Mouse (Mus musculus): ENCODE data around the gene Gins3. TPM values are rescaled to one million over a fixed set of nuclear protein-coding genes. Genes with fewer than 3 reads are reported as not detected.
"Not testable (repeated sequence)": the region's sequence is repeated elsewhere in the genome, so short reads cannot be mapped to it uniquely, and the experiment has no call there.

Gene Gins3
- polyA plus RNA-seq, 1 experiment from 2014 or later: 11.2 TPM

DNA sequence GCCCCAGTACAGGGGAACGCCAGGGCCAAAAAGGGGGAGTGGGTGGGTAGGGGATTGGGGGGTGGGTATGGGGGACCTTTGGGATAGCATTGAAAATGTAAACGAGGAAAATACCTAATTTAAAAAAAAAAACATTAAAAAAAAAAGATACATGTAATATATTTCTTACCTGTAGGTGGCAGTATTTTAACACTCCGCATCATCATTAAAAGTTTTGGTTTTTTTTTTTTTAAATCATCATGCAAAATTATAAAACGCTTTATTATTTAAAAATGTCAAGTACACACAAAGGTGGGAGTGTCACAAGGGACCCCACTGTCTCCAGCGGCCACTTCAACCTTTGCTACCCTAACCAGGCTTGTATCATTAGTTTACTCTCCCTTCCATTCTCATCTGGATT lies 26.7 kb upstream of the Gins3 start:
- H3K27ac ChIP-seq; ATAC-seq (ENCODE audit: low read depth): not testable (repeated sequence)
- 18% methylated on average over 4 of the region's 5 CpGs for WGBS (ENCODE audit: insufficient replicate concordance)

DNA sequence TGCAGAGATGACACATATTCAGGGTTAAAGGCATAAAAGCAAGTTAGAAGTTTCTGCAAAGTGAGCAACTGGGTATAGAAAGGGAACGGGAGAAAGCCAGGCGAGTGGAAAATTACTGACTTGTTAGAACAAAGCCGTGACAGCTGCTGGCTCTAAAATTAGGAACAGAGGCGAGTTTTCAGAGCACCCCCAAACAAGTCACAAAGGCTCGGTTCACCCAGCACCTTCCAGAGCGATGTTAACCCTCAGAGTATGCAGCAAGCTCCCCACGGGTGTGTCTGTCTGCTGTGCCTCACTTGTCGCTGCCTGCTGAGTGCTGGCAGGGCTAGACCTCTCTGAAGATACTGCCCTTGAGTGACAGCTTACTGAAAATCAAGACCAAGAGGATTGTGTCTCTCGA lies 26.0 kb upstream of the Gins3 start:
- 51% methylated on average over 9 of the region's 9 CpGs for WGBS (ENCODE audit: insufficient replicate concordance)
- no peak overlapping the region for H3K4me2 ChIP-seq
- H3K27ac ChIP-seq: no peak overlapping the region
- no peak overlapping the region for H3K9ac ChIP-seq
- H3K9me3 ChIP-seq (replicated peaks): no peaks in the 10 kb centered on the region
- H3K36me3 ChIP-seq: no peaks in the 10 kb centered on the region
- H3K27me3 ChIP-seq: peaks cover 9% of the 10 kb centered on the region; the same call in 1 of the 2 replicates
- peaks cover 11% of the 10 kb centered on the region for H3K4me1 ChIP-seq (replicated peaks)
- DNase-seq (no peak), ATAC-seq (ENCODE audit: low read depth) (no peak)
- H3K4me3 ChIP-seq (replicated peaks): no peak overlapping the region

More for the DNA sequence above, 26.7 kb upstream of the Gins3 start:
- H3K4me1 ChIP-seq (replicated peaks): peaks cover 11% of the 10 kb centered on the region
- not testable (repeated sequence) for DNase-seq; H3K27me3 ChIP-seq; H3K4me3 ChIP-seq (replicated peaks); H3K9ac ChIP-seq; H3K4me2 ChIP-seq; H3K9me3 ChIP-seq (replicated peaks); H3K36me3 ChIP-seq

DNA sequence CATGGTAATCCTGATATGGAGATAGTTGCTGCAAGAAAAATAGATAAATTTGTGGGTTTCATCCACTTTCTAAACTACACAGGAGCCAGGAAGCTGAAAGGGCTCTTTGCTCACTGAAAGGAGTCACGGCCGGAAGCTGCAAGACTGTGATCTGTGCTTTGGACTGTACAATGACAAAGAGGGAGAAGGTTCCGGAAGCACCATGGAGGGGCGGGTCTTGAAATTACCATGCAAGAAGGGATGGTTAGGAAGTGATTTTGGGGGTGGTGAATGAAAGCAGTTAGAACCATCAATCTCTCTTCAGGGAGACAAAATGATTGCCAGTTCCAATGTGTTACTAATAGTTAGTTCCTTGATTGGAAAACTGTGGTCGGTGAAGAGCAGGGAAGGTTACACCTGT lies 23.8 kb upstream of the Gins3 start:
- no peak for DNase-seq
- Histone ChIP-seq H3K9ac (no peak overlapping the region), H3K4me2 (no peak overlapping the region), H3K9me3 (replicated peaks) (no peaks in the 10 kb centered on the region), H3K36me3 (no peaks in the 10 kb centered on the region), H3K4me3 (replicated peaks) (no peak overlapping the region), H3K27ac (no peak overlapping the region), H3K27me3 (peaks cover 22% of the 10 kb centered on the region; the same call in 1 of the 2 replicates), H3K4me1 (replicated peaks) (peaks cover 11% of the 10 kb centered on the region)
- WGBS (ENCODE audit: insufficient replicate concordance): 69% methylated on average over 5 of the region's 5 CpGs
- ATAC-seq (ENCODE audit: low read depth): no peak

DNA sequence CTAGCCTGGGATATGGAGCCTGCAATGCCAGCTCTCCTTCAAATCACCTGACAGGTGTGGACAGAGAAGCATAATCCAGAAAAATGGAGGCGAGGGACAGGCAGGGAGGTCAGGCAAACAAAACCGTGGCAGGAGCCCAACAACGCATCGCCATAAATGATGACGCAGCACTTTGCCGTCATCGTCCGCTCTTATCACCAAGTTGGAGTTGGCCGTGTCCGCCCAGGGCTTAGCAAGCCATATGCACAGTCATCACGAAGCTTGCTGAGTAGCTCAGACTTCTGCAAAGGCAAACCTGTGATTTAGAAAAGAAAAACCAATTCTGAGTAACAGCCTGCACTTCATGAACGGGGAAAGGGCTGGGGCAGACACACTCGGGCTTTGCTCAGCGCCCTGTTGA lies 22.5 kb upstream of the Gins3 start:
- H3K4me2 ChIP-seq: peak overlapping the region; percentile 34; the same call in 1 of the 2 replicates
- peaks cover 22% of the 10 kb centered on the region; the same call in 1 of the 2 replicates for H3K27me3 ChIP-seq
- peaks cover 11% of the 10 kb centered on the region for H3K4me1 ChIP-seq (replicated peaks)
- peak; percentile 53 for DNase-seq
- no peaks in the 10 kb centered on the region for H3K36me3 ChIP-seq
- no peaks in the 10 kb centered on the region for H3K9me3 ChIP-seq (replicated peaks)
- WGBS (ENCODE audit: insufficient replicate concordance): 40% methylated on average over 14 of the region's 14 CpGs
- H3K27ac ChIP-seq: no peak overlapping the region; the same call in 1 of the 2 replicates
- H3K4me3 ChIP-seq (replicated peaks): no peak overlapping the region
- H3K9ac ChIP-seq: no peak overlapping the region
- peak; percentile 91 for ATAC-seq (ENCODE audit: low read depth)

DNA sequence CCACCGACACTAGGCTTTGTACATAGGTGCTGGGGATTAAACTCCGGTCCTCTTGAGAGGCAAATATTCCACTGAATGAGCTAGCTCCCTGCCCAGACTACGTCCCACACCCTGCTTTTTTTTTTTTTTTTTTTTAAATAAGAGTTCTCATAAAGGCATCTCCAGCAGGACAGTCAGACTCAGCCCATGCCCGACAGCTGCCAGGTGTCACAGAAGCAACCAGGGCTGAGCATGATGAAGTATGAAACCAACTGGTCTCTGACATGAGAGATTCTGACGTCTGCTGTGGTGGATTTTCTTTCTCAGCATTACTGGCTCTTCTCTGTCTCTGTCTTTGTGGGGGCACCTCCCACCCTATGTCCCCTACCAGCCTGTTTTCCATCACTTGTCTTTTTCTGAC lies 21.5 kb upstream of the Gins3 start:
- peaks cover 11% of the 10 kb centered on the region for H3K4me1 ChIP-seq (replicated peaks)
- H3K27ac ChIP-seq: no peak overlapping the region
- peaks cover 22% of the 10 kb centered on the region; the same call in 1 of the 2 replicates for H3K27me3 ChIP-seq
- DNase-seq: no peak
- WGBS (ENCODE audit: insufficient replicate concordance): 63% methylated on average over 5 of the region's 5 CpGs
- no peak overlapping the region for H3K4me3 ChIP-seq (replicated peaks)
- no peak for ATAC-seq (ENCODE audit: low read depth)
- no peak overlapping the region for H3K4me2 ChIP-seq
- H3K9me3 ChIP-seq (replicated peaks): no peaks in the 10 kb centered on the region
- no peaks in the 10 kb centered on the region for H3K36me3 ChIP-seq
- no peak overlapping the region for H3K9ac ChIP-seq

DNA sequence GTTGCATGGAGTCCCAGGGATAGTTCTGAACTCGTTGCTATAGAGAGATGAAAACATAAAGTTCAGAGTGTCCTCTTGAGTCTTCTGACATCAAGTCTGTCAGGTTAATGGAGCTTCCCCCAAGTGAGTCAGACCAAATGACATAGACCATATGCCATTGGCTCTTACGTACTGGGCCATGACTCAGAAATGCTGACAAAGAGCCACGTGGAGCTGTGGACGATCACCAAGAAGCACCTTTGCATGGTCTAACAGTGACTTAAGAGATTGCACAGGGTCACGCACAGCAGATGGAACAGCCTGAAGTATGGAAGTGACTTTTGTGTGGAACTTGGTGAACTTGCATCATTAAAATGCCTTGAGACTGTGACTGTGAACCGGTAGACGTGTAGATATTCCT lies 16.9 kb upstream of the Gins3 start:
- H3K4me3 ChIP-seq (replicated peaks): no peak overlapping the region
- H3K4me2 ChIP-seq: no peak overlapping the region
- no peak overlapping the region for H3K9ac ChIP-seq
- peaks cover 24% of the 10 kb centered on the region; the same call in 1 of the 2 replicates for H3K27me3 ChIP-seq
- ATAC-seq (ENCODE audit: low read depth) (no peak), DNase-seq (no peak)
- 73% methylated on average over 7 of the region's 7 CpGs for WGBS (ENCODE audit: insufficient replicate concordance)
- H3K27ac ChIP-seq: no peak overlapping the region
- H3K4me1 ChIP-seq (replicated peaks): 0 out of 2 replicates have a peak, but pooled peaks cover under 1% of the 10 kb centered on the region
- no peaks in the 10 kb centered on the region for H3K9me3 ChIP-seq (replicated peaks)
- no peaks in the 10 kb centered on the region for H3K36me3 ChIP-seq

DNA sequence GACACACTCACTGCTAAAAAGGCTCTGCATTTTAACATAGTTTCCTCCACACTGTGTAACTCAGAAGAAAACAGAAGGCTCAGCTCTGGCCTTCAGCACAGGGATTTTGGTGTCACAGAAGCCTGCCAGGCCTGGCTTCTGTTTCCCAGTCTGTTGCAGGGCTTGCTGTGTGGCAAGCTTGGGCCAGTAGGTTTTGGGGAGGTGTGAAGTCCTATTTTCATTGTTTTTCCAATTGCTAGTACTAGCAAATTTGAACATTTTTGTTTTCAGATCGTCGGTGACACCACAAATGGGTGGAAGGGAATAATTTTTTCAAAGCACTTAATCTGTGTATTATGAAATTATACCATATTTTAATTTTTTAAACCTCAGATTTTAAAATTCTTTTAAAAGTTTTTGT lies 13.2 kb upstream of the Gins3 start:
- DNase-seq (no peak), ATAC-seq (ENCODE audit: low read depth) (no peak)
- peaks cover 14% of the 10 kb centered on the region; the same call in 1 of the 2 replicates for H3K27me3 ChIP-seq
- H3K9ac ChIP-seq: no peak overlapping the region
- no peaks in the 10 kb centered on the region for H3K36me3 ChIP-seq
- H3K4me3 ChIP-seq (replicated peaks): no peak overlapping the region
- H3K9me3 ChIP-seq (replicated peaks): no peaks in the 10 kb centered on the region
- H3K4me2 ChIP-seq: no peak overlapping the region
- H3K4me1 ChIP-seq (replicated peaks): no peaks in the 10 kb centered on the region
- 82% methylated on average over 2 of the region's 2 CpGs for WGBS (ENCODE audit: insufficient replicate concordance)
- H3K27ac ChIP-seq: no peak overlapping the region

DNA sequence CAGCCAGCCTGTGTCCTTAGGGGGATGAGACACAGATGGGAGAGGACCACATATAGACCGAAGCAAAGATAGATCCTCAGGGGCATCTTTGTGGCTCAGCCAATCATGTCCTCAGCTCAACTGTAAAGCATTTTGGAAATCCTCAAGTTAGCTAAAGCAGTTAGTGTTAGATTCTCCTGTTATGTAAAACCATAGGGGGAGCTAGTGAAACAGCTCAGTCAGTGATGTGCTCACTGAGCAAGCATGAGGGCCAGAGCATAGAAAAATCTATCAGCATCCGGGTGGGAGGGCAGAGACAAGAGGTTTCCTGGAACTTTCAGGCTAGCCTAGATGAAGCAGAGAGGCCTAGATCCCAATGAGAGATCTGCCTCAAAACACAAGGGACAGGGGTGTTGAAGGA lies 8.4 kb upstream of the Gins3 start:
- Histone ChIP-seq H3K4me2 (no peak overlapping the region), H3K27ac (no peak overlapping the region), H3K4me1 (replicated peaks) (no peaks in the 10 kb centered on the region), H3K27me3 (peaks cover 28% of the 10 kb centered on the region; the same call in 1 of the 2 replicates), H3K9me3 (replicated peaks) (no peaks in the 10 kb centered on the region), H3K4me3 (replicated peaks) (no peak overlapping the region), H3K36me3 (no peaks in the 10 kb centered on the region), H3K9ac (no peak overlapping the region)
- ATAC-seq (ENCODE audit: low read depth) (no peak), DNase-seq (no peak)
- WGBS (ENCODE audit: insufficient replicate concordance): 57% methylated on average over 2 of the region's 2 CpGs

DNA sequence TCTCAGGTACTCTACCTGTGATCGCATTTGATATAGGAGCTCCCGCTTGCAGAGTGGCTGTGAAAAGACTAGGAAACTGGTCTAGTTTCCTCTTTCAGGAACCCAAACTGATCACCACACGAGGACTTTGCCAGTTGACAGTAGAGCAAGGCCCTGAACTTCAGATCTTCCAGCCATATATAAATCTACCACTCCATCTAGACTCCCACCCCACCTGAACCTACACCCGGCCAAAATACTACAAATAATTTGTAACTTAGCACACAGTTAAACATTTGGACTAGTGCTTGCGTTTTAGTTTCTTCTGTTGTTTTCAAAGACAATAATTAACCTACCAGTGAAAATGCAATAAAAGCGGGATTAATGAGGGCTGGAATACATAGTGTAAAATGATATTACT lies 413 bp upstream of the Gins3 start:
- peak overlapping the region; percentile 85 for H3K4me2 ChIP-seq
- no peaks in the 10 kb centered on the region for H3K9me3 ChIP-seq (replicated peaks)
- 0 out of 2 replicates have a peak, but pooled peaks cover 9% of the 10 kb centered on the region for H3K27me3 ChIP-seq
- DNase-seq (no peak), ATAC-seq (ENCODE audit: low read depth) (no peak)
- no peak overlapping the region for H3K4me3 ChIP-seq (replicated peaks)
- H3K36me3 ChIP-seq: peaks cover 3% of the 10 kb centered on the region; the same call in 1 of the 2 replicates
- no peak overlapping the region for H3K27ac ChIP-seq
- peaks cover 22% of the 10 kb centered on the region for H3K4me1 ChIP-seq (replicated peaks)
- no peak overlapping the region for H3K9ac ChIP-seq
- 77% methylated on average over 6 of the region's 6 CpGs for WGBS (ENCODE audit: insufficient replicate concordance)

DNA sequence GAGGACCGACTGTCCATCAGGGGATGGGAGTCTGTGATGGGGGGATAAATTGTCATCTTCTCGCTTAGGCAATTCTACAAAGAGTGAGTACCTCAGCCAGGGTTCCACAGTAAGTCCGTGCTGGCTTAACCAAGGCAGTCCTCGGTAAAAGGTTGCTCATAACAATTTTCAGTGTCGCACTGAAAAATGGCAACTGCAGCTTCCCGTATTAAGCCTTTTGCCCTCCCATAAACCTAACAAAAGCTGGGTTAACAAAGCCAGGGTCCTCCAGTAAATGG lies 749 bp downstream of the Gins3 start:
- Histone ChIP-seq H3K4me3 (replicated peaks) (peak overlapping the region; percentile 88), H3K9me3 (replicated peaks) (no peaks in the 10 kb centered on the region), H3K36me3 (peaks cover 12% of the 10 kb centered on the region), H3K27ac (peak overlapping the region; percentile 67; the same call in 1 of the 2 replicates), H3K4me2 (peak overlapping the region; percentile 85), H3K4me1 (replicated peaks) (peaks cover 22% of the 10 kb centered on the region), H3K27me3 (no peaks in the 10 kb centered on the region), H3K9ac (peak overlapping the region; percentile 90)
- DNase-seq: no peak
- WGBS (ENCODE audit: insufficient replicate concordance): 3% methylated on average over 6 of the region's 6 CpGs
- ATAC-seq (ENCODE audit: low read depth): no peak; the same call in 1 of the 2 replicates

DNA sequence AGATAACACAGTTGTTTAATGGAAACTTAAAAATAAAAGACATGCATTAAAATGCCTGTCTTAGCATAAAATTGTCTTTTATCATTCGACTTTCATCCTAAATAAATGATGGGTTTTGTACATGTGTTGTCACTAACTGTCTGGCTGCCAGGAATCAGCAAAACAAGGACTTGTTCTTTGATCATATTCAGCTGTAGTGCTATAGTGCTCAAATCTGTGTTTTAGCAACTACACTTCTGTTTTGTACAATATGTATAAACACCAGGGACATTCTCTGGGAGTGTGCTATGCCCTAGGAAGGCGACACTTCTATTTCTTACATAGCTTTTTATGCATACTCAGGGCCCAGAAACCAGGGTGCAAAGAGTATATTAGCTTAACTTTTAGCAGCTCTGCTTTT lies 11.7 kb downstream of the Gins3 start:
- Histone ChIP-seq H3K27ac (no peak overlapping the region), H3K4me2 (no peak overlapping the region), H3K27me3 (no peaks in the 10 kb centered on the region), H3K9ac (no peak overlapping the region), H3K9me3 (replicated peaks) (no peaks in the 10 kb centered on the region), H3K4me1 (replicated peaks) (peaks cover 9% of the 10 kb centered on the region), H3K36me3 (peaks cover 35% of the 10 kb centered on the region), H3K4me3 (replicated peaks) (no peak overlapping the region)
- no peak for ATAC-seq (ENCODE audit: low read depth)
- 83% methylated on average over 2 of the region's 2 CpGs for WGBS (ENCODE audit: insufficient replicate concordance)
- no peak for DNase-seq

DNA sequence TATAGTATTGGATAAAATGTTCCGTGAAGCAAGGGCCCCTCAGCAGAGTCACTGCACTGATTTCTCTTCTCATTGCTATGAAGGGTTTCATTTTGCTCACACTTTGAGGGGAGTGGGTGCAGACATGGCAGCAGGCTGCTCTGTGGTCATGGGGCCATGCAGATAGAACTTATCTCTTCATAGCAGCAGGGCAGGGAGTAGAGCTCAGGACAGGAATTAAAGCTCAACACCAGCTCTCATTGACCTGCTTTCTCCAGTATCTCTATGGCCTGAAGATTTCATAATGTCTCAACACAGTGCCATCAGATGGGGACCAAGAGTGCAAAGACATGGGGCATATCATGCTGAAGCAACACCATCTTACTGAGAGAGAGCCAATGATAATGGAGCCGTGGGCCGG lies 15.0 kb downstream of the Gins3 start:
- 37% methylated on average over 3 of the region's 3 CpGs for WGBS (ENCODE audit: insufficient replicate concordance)
- Histone ChIP-seq H3K36me3 (peaks cover 16% of the 10 kb centered on the region), H3K4me2 (no peak overlapping the region), H3K9me3 (replicated peaks) (no peaks in the 10 kb centered on the region), H3K4me3 (replicated peaks) (no peak overlapping the region), H3K4me1 (replicated peaks) (peaks cover 9% of the 10 kb centered on the region), H3K9ac (no peak overlapping the region), H3K27me3 (no peaks in the 10 kb centered on the region), H3K27ac (no peak overlapping the region)
- ATAC-seq (ENCODE audit: low read depth) (peak; percentile 75), DNase-seq (peak; percentile 22)
